Mouse (Mus musculus) limb, embryonic 13.5 days (tissue): ENCODE measurements around the gene Olfr924. TPM values are rescaled to one million over a fixed set of nuclear protein-coding genes. Genes with fewer than 3 reads are reported as not detected.
"Not testable (repeated sequence)": the region's sequence is repeated elsewhere in the genome, so short reads cannot be mapped to it uniquely, and the experiment has no call there.

Source experiments
- ATAC-seq: fragments of 200-750 bp; cut with Nextera tagmentation; 2 replicates; pipeline ENCODE4 v1.8.0; 2017; ENCODE audit warnings: low read depth, moderate number of reproducible peaks, moderate TSS enrichment; ENCODE audit not compliant: low FRiP score
- H3K27ac ChIP-seq: fragments of 300-500 bp; sonication (generic); 2 replicates; pipeline ENCODE4 v1.5.1; 2015; ENCODE audit warnings: inconsistent platforms, mild to moderate bottlenecking, moderate library complexity
- H3K27me3 ChIP-seq: fragments of 300-500 bp; sonication (generic); 2 replicates; pipeline ENCODE4 v1.6.1; 2015; ENCODE audit warnings: mild to moderate bottlenecking, inconsistent platforms
- H3K36me3 ChIP-seq: fragments of 300-500 bp; sonication (generic); 2 replicates; pipeline ENCODE4 v1.6.1; 2015; ENCODE audit warnings: inconsistent platforms, mild to moderate bottlenecking, moderate library complexity
- H3K4me1 ChIP-seq: fragments of 300-500 bp; sonication (generic); 2 replicates; pipeline ENCODE4 v1.6.1; 2015; ENCODE audit warnings: inconsistent platforms
- H3K4me2 ChIP-seq: fragments of 300-500 bp; sonication (generic); replicated peaks from 2 replicates; pipeline ENCODE4 v1.6.1; 2015; ENCODE audit warnings: inconsistent platforms, mild to moderate bottlenecking, moderate library complexity
- H3K4me3 ChIP-seq: fragments of 300-500 bp; sonication (generic); 2 replicates; pipeline ENCODE4 v1.5.1; 2015; ENCODE audit warnings: moderate library complexity, mild to moderate bottlenecking, inconsistent platforms
- H3K9ac ChIP-seq: fragments of 300-500 bp; sonication (generic); 2 replicates; pipeline ENCODE4 v1.6.1; 2015; ENCODE audit warnings: mild to moderate bottlenecking, inconsistent platforms
- H3K9me3 ChIP-seq: fragments of 300-500 bp; sonication (generic); 2 replicates; pipeline ENCODE4 v1.6.1; 2016; ENCODE audit warnings: inconsistent platforms
- WGBS: fragments of 180-500 bp; shearing (Covaris S2); methylation state at CpG from one replicate; pipeline ENCODE4 v1.1.7; 2015; 5-methylcytosine and 5-hydroxymethylcytosine counted together
- polyA plus RNA-seq: library from polyadenylated mRNA; unstranded; fragments of >200 nt; fragmentation: Nextera tagmentation; extraction: Ambion mirVana; gene quantifications from 2 replicates; pipeline ENCODE4 v1.2.1, GENCODE M21; 2015

Olfr924 gene
- polyA plus RNA-seq, result not detected in 2 replicates

DNA sequence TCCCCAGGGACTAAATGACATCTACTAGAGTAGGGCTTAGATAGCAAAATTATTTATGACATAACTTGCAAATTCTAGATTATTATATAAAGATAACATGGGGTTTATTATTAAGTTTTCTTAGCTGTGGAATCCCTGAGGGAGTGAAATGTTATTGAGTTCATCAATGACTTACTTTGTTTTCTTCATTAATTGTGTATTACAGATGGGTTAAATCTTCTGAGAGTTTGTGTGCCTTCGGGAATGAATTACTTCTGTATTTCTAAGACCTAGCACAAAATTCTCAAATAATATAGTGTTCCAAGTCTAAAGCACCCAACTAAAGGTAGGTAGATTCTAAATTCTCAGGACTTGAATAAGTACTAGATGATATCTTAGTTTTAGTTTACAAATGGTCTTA, at the start of gene Olfr924:
Gene Olfr924, plus strand, starts transcription at position 301 of the 400 bp plus-strand sequence.
- Histone ChIP-seq H3K27ac (no peak within 1 kb of the TSS), H3K27me3 (no peaks in the 10 kb centered on the region), H3K9me3 (no peaks in the 10 kb centered on the region), H3K9ac (no peak within 1 kb of the TSS), H3K4me2 (no peak within 1 kb of the TSS), H3K4me1 (no peaks in the 10 kb centered on the region), H3K4me3 (no peak within 1 kb of the TSS), H3K36me3 (no peaks in the 10 kb centered on the region)
- no peak for ATAC-seq
- WGBS, result 95% methylated on average over 1 of the region's 1 CpGs

DNA sequence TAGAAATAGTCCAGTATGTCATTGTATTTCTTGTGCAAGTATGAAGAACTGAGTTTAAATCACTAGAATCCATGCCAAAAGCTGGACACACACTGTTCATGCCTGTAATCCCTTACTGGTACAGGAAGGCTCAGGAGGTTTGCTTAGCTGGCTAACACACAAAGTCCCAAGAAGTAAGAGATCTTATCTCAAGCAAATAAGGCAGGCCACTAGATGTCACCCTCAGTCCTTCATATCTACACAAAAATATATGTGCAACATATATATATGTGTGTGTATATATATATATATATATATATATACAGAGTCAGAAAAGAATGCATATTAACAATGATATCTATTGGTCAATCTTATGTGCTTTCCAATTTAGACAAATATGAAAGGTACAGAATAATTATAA, 38.6 kb upstream of the Olfr924 start:
- Histone ChIP-seq H3K4me2 (no peak overlapping the region), H3K9ac (no peak overlapping the region), H3K4me1 (no peaks in the 10 kb centered on the region), H3K4me3 (no peak overlapping the region), H3K27ac (no peak overlapping the region), H3K9me3 (no peaks in the 10 kb centered on the region), H3K36me3 (no peaks in the 10 kb centered on the region), H3K27me3 (no peaks in the 10 kb centered on the region)
- ATAC-seq, result no peak

DNA sequence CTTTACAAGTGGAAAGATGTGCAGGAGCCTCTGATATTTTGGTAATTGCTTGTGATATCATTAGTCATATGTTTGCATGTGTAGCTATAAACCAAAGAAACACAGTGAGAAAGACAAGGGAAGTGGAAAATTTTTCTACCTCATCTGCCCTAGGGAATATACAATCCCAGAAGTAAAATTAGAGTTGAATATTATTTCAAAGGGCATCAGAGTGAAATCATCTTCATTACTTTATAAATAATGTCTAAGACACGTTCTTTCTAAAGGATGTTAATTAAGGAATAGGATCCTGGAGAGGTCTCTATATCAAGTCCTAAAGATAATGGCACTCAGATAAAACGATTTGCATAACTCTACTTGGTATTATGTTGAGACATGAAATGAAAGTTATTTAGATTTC, 29.9 kb upstream of the Olfr924 start, which contains the start of gene Olfr922:
Gene Olfr922, plus strand, starts transcription at position 301 of the 400 bp plus-strand sequence.
- ATAC-seq, result no peak
- H3K27ac ChIP-seq, result no peak within 1 kb of the TSS
- no peaks in the 10 kb centered on the region for H3K4me1 ChIP-seq
- H3K36me3 ChIP-seq, result no peaks in the 10 kb centered on the region
- H3K9ac ChIP-seq, result no peak within 1 kb of the TSS
- no peak within 1 kb of the TSS for H3K4me3 ChIP-seq
- H3K4me2 ChIP-seq, result no peak within 1 kb of the TSS
- 73% methylated on average over 2 of the region's 2 CpGs for WGBS
- H3K9me3 ChIP-seq, result no peaks in the 10 kb centered on the region
- no peaks in the 10 kb centered on the region for H3K27me3 ChIP-seq

DNA sequence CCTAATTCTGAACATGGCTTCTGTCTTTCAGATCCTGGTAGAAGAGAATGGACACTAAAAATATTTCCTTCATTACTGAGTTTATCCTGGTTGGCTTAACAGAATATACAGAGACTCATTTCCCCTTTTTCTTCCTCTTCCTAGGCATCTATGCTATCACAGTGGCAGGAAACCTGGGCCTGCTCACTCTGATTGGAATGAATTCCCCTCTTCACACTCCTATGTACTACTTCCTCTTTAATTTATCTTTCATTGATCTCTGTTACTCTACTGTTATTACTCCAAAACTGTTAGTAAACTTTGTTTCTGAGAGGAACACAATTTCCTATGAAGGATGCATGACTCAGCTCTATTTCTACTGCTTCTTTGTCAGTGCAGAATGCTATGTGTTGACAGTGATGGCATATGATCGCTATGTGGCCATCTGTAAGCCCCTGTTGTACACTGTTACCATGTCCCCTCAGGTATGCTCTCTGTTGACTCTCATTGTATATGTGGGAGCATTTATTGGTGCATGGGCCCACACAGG, 28.7 kb upstream of the Olfr924 start:
- no peaks in the 10 kb centered on the region for H3K27me3 ChIP-seq
- no peak overlapping the region for H3K9ac ChIP-seq
- H3K27ac ChIP-seq, result no peak overlapping the region
- 94% methylated on average over 1 of the region's 1 CpGs for WGBS
- H3K36me3 ChIP-seq, result no peaks in the 10 kb centered on the region
- no peak overlapping the region for H3K4me3 ChIP-seq
- no peak for ATAC-seq
- no peak overlapping the region for H3K4me2 ChIP-seq
- no peaks in the 10 kb centered on the region for H3K9me3 ChIP-seq
- no peaks in the 10 kb centered on the region for H3K4me1 ChIP-seq

DNA sequence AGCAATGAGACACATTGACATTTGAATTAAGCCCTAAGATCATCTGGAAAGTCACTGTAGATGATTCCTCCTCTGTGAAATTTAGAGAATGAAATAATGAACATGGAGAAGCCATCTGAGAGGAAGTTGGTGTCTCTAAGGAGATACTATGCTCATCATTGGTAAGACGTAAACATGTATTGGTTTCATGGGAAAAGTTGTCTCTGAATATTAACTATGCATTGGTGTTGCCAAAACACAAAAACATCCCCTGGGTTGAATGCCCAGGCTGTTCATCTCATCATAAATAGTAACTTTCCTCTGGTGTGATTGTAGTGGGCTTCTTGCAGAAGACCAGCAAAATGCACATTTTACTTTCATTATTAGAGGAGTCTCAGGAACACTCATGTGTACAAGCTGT, 18.0 kb upstream of the Olfr924 start, which contains the start of gene Olfr923:
Gene Olfr923, plus strand, starts transcription at position 301 of the 400 bp plus-strand sequence.
- no peaks in the 10 kb centered on the region for H3K9me3 ChIP-seq
- 82% methylated on average over 1 of the region's 1 CpGs for WGBS
- H3K36me3 ChIP-seq, result no peaks in the 10 kb centered on the region
- H3K27me3 ChIP-seq, result no peaks in the 10 kb centered on the region
- no peak within 1 kb of the TSS for H3K4me2 ChIP-seq
- no peak within 1 kb of the TSS for H3K4me3 ChIP-seq
- no peaks in the 10 kb centered on the region for H3K4me1 ChIP-seq
- no peak for ATAC-seq
- no peak within 1 kb of the TSS for H3K27ac ChIP-seq
- H3K9ac ChIP-seq, result no peak within 1 kb of the TSS

DNA sequence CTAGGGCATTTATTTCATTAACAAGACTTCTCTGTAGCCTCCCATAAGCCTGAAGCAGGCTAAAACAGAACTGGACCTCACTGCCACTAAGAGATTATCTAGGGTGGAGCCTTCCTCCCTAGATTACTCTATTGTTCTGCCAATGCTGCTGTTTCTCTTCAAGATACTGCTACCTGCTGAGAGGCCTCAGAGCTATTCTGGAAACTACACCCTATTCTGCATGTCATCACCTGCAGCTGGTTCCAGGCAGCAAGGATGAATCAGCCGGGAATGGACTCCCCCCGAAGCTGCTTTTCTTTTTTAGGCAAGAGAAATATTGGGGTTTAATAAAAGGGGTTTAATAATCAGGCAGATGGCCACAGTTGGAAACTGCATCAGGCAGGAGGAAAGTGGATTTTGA, 11.2 kb upstream of the Olfr924 start:
- 82% methylated on average over 2 of the region's 2 CpGs for WGBS
- H3K9ac ChIP-seq, result no peak overlapping the region
- no peak for ATAC-seq

DNA sequence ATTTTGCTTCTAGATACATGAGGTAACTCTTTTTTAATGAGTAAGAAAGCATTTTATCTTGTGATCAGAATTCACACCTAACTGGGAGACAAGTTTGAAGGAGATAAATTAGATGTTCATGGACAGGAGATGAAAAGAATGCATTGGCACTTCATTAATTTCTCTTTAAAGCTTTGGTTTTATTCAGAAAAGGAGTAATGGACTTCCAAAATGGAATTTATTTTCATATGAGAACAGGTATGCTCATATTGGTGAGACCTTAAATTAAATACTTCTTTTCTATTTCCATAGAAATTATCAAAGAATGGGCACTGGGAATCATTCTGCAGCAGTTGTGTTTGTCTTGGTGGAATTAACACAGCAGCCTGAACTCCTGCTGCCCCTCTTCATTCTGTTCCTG, 10.5 kb downstream of the Olfr924 start, which contains the start of gene Olfr26:
Gene Olfr26, plus strand, starts transcription at position 301 of the 400 bp plus-strand sequence.
- Histone ChIP-seq H3K9ac (no peak within 1 kb of the TSS), H3K27ac (no peak within 1 kb of the TSS), H3K4me1 (no peaks in the 10 kb centered on the region), H3K27me3 (no peaks in the 10 kb centered on the region), H3K4me2 (no peak within 1 kb of the TSS), H3K9me3 (no peaks in the 10 kb centered on the region), H3K4me3 (no peak within 1 kb of the TSS), H3K36me3 (no peaks in the 10 kb centered on the region)
- no peak for ATAC-seq

More for the DNA sequence above, 11.2 kb upstream of the Olfr924 start:
- Histone ChIP-seq H3K36me3 (no peaks in the 10 kb centered on the region), H3K27ac (no peak overlapping the region), H3K9me3 (no peaks in the 10 kb centered on the region), H3K4me3 (no peak overlapping the region), H3K4me1 (no peaks in the 10 kb centered on the region), H3K27me3 (no peaks in the 10 kb centered on the region), H3K4me2 (no peak overlapping the region)

DNA sequence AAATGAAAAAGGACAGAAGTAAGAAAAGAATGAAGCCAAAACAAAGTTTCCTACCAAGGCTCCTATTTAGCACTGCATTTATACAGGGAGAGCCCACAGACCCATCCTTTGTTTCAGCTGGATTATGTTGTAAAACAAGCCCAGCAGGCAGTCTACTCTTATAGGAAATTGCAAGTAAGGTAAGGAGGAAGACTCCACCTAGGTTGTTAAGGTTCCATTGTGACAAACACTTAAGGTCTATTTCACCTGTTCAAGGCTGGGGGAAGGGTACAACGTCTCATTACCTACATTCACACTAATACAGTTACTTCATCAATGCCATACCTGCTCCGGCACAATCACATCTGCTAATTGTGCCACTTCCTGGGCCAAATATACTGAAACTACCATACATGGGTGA, 30.6 kb downstream of the Olfr924 start:
- not testable (repeated sequence) for H3K4me3 ChIP-seq, ATAC-seq, H3K4me2 ChIP-seq

DNA sequence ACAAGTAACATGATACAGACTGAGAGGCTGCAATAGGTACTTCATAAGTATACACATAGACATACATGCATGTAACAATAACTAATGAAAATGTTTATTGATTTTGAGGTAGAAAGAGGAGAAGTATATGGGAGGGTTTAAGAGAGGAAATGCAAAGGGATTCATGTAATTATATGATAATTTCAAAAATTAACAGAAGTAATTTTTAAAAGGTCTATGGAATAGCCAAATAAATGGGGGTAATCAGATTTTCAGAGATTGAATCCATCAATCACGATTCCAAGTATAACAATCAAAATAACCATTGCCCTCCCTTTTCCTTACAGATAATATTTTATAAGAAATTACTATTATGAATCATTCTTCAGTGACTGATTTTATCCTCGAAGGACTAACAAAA, 32.6 kb downstream of the Olfr924 start, which contains the start of gene Olfr926:
Gene Olfr926, plus strand, starts transcription at position 301 of the 400 bp plus-strand sequence.
- WGBS, result 81% methylated on average over 2 of the region's 2 CpGs

More for the DNA sequence above, 30.6 kb downstream of the Olfr924 start:
- not testable (repeated sequence) for H3K9ac ChIP-seq, H3K36me3 ChIP-seq, H3K27ac ChIP-seq, H3K9me3 ChIP-seq, H3K27me3 ChIP-seq, H3K4me1 ChIP-seq
- 56% methylated on average over 2 of the region's 2 CpGs for WGBS

More for the DNA sequence above, 32.6 kb downstream of the Olfr924 start, which contains the start of gene Olfr926:
- ATAC-seq, result no peak
- H3K4me2 ChIP-seq, result no peak within 1 kb of the TSS
- H3K27me3 ChIP-seq, result no peaks in the 10 kb centered on the region
- no peaks in the 10 kb centered on the region for H3K36me3 ChIP-seq
- no peak within 1 kb of the TSS for H3K9ac ChIP-seq
- H3K4me1 ChIP-seq, result no peaks in the 10 kb centered on the region
- no peak within 1 kb of the TSS for H3K27ac ChIP-seq
- no peak within 1 kb of the TSS for H3K4me3 ChIP-seq
- H3K9me3 ChIP-seq, result peaks cover 6% of the 10 kb centered on the region

Other genes with a start within 250 kb of the Olfr924 start
- gene Olfr914, start 239.3 kb upstream of the Olfr924 start, polyA plus RNA-seq, result not detected in 2 replicates
- gene Olfr916, start 184.6 kb upstream of the Olfr924 start, polyA plus RNA-seq, result not detected in 2 replicates
- not detected in 2 replicates for gene Olfr917, start 178.6 kb upstream of the Olfr924 start, polyA plus RNA-seq
- gene Olfr918, start 169.8 kb upstream of the Olfr924 start, polyA plus RNA-seq, result not detected in 2 replicates
- gene Olfr919, start 140.8 kb upstream of the Olfr924 start, polyA plus RNA-seq, result not detected in 2 replicates
- 20.8 and 21.4 TPM in 2 replicates for gene Vwa5a, start 126.2 kb upstream of the Olfr924 start, polyA plus RNA-seq
- gene Olfr920, start 92.2 kb upstream of the Olfr924 start, polyA plus RNA-seq, result 0.03 TPM in 2 replicates
- not detected in 2 replicates for gene Olfr921, start 71.4 kb upstream of the Olfr924 start, polyA plus RNA-seq
- not detected in 2 replicates for gene Olfr922, start 29.8 kb upstream of the Olfr924 start, polyA plus RNA-seq
- not detected in 2 replicates for gene Olfr923, start 17.9 kb upstream of the Olfr924 start, polyA plus RNA-seq
- not detected in 2 replicates for gene Olfr26, start 10.6 kb downstream of the Olfr924 start, polyA plus RNA-seq
- not detected in 2 replicates for gene Olfr926, start 32.7 kb downstream of the Olfr924 start, polyA plus RNA-seq
- gene Olfr930, start 85.4 kb downstream of the Olfr924 start, polyA plus RNA-seq, result not detected in 2 replicates
- gene Olfr933, start 127.9 kb downstream of the Olfr924 start, polyA plus RNA-seq, result not detected in 2 replicates
- not detected in 2 replicates for gene Olfr934, start 143.9 kb downstream of the Olfr924 start, polyA plus RNA-seq
- not detected in 2 replicates for gene Olfr935, start 155.2 kb downstream of the Olfr924 start, polyA plus RNA-seq
- not detected in 2 replicates for gene Olfr146, start 178.9 kb downstream of the Olfr924 start, polyA plus RNA-seq
- not detected in 2 replicates for gene Olfr937, start 220.5 kb downstream of the Olfr924 start, polyA plus RNA-seq
- gene Olfr938, start 234.4 kb downstream of the Olfr924 start, polyA plus RNA-seq, result not detected in 2 replicates